Mouse (Mus musculus): ENCODE results near the gene Nrl.

The Nrl gene

DNA sequence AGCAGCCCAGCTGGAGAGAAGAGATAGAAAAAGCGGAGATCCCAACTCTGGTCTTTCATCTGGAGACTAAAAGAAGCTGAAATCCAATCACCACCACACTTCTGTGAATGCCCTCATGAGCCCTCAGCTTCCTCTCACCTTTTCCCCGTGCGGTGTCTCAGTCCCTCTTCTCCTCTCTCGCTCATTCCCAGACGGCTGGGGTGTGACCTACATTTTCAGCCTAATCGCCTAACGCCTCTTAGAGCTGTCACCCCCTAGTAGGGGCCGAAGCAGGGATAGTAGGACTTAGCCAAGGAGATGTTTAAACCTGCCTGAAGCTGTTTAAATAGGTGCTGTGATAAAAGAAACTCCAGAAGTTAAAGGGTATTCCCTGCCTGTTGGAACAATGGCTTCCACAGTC is at the start of gene Nrl:
Nrl (minus strand) TSS at position 197 of the 400 bp plus-strand sequence.
- DNase-seq, result no peak

DNA sequence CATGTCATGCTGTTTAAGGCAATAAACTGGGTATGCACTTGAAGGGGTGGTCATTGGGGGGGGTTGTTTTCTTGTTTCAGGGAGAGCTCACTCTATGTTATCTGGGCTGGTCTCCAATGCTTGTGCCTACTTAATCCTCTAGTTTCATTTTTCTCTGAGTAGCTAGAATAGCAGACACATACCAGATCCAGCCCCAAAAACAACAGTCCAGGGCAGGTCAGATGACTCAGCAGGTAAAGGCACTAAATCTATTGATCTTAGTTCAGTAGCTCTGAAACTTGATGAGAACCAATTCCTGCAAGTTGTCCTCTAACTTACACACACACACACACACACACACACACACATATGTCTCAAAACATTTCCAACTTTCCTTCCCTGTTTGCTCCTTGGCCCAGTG is 47.0 kb upstream of the Nrl start:
- no peak for DNase-seq

DNA sequence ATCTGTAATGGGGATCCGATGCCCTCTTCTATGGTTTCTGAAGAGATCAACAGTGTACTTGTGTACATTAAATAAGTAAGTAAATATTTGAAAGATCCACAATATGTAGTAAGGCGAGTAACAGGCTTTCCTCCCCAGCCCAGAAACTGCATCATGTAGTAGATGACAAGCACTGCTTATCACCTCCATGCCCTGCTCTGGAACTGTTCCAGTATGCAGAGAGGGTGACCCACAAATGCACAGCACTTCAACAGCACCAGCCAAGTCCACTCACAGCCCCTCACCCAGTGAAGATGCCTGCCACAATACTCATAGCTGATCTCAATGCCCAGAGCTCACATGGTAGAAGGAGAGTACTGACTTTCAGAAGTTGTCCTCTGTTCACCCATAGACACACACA is 45.8 kb upstream of the Nrl start:
- no peak for DNase-seq

DNA sequence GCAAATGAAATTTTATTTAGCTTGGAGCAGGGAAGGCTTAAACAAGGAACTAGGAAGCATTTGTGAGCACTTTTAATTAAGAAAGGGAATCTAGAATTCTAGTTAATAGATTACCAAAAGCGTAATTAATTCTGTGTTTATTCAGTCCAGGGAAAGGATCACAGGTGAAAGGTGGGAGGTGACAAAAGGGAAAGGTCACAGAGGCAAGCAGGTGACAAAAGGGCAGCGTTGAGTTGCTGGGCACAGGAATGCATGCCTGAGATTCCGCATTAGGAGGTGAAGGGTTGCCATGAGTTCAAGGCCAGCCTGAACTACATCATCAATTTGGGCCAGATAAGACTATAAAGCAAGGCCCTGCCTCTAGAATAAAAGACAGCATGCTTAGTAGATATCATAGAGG is 42.7 kb upstream of the Nrl start:
- DNase-seq, result no peak

DNA sequence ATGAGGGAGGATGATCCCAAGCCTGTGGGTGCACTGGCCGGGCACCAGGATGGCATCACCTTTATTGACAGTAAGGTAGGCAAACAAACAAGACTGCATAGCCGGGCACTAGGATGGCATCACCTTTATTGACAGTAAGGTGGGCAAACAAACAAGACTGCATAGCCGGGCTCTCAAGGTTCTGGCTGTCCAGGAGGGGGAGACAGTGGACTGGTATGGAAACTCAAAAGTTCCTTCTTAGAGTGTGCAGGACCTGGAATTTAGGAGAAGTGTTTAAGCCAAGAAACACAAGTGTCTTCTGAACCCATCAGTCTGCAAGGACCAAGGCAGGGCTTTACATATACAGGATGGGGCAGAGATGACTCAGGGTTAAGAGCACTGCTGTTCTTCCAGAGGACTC is 41.0 kb upstream of the Nrl start:
- DNase-seq, result no peak

DNA sequence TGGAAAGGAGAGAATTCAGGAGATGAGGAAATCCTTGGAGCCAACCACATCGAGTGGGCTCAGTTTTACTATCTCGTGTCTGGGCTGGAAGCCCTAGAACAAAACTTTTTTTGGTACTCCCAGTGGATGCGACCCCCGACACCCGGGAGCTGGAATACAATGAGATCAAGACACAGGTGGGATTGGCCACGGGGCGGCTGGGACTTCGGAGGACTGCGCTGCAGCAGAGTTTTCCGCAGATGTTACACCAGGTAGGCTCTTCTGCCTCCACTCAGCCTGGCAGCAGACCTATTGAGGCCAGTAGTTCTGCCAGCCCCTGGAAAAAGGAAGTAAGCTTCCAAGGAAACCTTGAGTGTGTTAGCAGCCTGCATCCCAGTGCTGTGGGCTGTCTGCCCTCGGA is 38.5 kb upstream of the Nrl start:
- no peak for DNase-seq

DNA sequence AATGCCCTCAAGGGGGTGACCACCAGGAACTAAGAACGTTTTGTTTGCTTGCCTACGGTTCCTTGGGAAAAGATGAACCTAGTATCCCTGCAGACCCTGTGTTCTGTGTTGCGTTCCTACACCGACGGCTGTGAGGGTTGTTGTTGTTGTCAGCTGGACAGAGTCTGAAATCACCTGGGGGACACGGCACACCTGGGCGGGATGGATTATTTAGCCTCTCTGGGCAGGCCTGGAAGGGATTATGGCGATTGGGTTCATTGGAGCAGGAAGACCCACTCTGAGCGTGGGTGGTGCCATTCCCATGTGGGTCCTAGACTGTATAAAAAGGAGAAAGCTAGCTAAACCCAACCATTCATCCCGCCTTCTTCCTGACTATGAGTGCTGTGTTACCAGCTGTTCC is 37.1 kb upstream of the Nrl start:
- no peak for DNase-seq

DNA sequence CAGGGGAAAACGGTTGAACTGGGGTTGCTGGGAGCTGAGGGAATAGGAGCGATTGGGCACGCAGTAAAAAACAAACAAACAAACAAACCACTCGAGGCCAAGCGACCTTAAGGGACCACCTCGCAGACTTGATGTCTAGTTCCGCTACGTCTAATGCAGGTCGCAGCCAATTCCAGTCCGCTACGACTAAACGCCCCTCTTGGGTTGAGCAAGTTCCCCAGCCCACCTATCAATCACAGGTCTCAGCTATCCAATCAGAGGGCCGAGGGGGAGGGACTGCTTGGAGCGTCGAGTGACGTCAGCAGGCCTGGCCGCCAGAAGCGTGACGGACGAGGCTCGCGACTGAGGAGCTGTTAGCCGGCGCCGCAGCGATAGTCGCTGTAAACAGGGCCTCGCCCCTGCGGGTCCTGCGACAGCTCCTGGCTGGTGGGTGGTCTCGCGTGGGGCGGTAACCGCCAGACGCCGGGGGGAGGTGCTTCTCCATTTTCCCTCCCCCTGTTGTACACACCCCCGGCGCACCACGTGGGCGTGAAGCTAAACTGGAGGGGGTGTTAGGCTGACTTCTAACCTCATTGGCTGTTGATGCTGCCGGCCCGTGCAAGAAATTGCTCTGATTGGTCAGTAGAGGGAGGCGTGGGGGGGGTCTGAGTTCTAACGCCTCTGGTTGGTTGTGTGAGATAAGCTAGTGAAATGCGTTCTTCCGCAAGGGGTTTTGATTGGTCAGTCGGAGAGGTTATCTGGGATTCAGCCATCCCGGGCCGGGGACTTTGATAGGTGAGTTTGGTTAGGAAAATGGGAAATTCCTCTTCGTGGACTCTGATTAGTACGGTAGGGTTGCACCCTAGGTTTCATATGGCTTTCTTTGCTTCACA is 35.7 kb upstream of the Nrl start, which contains the start of gene A730061H03Rik:
A730061H03Rik (minus strand) TSS at position 205 of the 872 bp plus-strand sequence.
- peak; percentile 98 for DNase-seq

DNA sequence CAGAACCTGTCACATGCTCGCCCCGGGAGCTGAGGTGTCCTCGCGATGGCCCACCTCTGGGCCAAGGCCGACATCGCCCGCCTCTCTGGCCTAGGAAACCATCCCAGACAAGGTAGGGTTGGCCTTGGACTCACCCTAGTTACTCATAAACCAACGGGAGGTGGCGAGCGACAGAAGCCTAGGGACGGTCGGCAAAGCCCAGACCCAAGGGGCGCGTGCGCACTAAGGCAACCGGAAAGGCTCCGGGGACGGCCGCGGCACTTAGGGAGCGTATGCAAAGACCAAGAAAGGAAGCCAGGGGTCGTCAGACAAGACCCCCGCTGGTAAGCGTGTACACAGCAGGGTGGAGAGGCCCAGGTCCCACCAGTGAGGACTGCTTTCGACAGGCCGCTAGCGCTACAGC is 35.0 kb upstream of the Nrl start, which contains the start of gene Dcaf11:
Dcaf11 (plus strand) TSS at position 208 of the 403 bp plus-strand sequence.
- DNase-seq, result peak; percentile 88 to 89

DNA sequence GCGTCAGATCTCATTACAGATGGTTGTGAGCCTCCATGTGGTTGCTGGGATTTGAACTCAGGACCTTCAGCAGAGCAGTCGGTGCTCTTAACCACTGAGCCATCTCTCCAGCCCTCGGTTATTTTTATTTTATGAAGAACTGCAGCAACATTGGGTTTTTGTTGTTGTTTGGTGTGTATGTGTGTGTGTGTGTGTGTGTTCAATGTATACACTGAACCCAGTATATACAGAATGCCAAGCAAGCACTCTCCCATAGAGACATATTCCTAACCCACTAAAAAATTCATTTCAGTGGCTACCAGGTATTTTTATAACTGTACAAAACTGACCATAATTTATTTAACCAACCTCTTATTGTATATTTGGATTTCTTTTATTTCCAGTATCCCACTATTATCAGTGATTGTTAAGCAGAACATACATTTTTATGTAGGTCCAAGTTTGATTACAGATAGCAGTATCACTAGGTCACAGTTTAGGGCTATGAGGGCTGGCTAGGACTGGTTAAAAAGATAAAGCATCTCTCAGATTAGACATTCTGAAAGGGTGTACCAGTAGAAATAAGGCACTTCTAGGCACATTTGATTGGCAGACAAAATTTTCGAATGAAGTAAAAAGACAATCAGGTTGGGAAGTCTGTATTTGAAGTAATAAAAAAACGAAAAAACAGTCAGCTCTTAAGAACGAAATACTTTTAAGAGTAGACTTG is 34.1 kb upstream of the Nrl start:
- no peak for DNase-seq

DNA sequence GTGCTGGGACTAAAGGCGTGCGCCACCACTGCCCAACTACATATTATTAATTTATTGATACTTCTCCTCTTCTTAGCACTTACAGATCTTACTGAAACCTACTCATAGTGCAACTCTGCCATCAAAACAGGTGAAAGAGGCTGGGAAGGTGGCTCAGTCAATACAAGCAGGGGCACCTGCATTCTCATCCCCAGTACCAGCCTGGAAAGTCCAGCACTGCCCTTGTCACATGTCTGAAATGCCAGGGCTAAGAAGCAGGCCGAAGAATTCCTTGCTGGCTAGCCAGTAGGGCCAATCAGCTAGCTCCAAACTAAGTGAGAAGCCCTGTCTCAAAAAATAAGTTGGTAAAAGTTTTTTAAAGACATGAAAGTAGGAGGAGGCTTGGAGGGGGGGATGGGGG is 32.8 kb upstream of the Nrl start:
- DNase-seq, result no peak

DNA sequence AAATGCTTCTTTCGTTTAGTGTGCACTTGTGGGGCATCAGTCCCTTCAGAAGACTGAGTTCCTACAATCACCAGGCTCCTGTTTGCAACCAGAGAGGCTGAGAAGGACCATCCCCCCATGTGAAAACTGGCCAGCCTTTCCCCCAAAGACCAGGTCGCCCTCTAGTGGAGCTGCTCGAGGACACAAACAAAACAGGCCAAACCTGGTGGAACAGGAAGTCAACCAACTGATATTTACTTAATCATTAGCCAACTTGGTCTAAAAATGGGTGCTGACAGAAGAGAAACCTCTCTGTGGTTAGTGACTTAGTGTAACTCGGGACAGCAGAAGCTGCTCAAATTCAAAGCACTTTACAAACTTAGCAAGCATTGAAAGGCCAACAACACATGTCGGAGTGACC is 32.2 kb upstream of the Nrl start:
- DNase-seq, result peak; percentile 86 to 87

DNA sequence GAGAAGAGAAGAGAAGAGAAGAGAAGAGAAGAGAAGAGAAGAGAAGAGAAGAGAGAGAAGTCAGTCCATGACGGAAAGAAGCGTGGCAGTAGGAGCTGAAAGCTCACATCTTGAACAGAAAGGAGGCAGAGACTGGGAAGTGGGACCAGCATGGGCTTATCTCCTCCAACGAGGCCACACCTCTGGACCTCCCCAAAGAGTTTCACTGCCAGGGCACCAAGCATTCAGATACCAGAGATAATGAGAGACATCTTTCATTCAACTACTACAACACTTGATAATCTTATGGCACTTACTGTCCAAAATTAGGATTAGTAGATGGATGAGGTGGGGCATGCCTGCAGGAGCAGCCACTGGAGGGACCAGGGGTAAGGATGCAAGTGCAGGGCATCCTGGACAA is 31.0 kb upstream of the Nrl start:
- no peak for DNase-seq

DNA sequence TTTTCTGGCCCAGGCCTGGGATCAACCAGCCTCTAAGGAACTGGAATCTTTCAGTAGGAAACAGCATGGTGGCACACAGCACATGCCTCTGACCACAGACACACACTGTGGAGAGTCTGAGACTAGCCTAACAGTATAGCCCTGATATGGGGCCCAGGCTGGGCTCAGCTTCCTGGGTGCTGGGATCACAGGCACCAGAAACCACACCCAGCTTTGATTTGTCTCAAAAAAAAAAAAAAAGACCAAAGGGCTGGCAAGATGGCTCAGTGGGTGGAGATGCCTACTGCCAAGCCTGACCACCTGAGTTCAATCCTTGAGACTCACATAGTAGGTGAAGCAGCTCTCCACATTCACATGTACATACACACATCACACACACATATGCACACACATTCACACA is 29.9 kb upstream of the Nrl start:
- DNase-seq, result no peak

DNA sequence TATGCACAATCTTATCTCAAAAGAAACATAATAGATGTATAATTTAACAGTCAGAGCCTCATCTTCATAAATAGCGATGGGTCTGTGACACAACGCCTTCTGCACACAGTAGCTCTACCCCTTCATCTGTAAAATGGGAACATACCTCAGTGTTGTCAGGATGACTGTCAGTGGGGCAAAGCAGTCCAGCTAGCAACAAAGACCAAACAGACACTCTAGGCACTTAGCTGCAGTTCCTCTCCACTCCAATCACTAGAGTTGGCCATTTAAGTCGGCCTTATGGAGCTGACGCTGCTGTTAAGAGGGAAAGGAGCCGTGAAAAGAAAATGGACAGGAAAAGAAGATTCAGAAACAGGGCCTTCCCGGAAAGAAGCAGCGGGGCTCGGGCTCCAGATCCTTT is 27.0 kb upstream of the Nrl start:
- no peak for DNase-seq

DNA sequence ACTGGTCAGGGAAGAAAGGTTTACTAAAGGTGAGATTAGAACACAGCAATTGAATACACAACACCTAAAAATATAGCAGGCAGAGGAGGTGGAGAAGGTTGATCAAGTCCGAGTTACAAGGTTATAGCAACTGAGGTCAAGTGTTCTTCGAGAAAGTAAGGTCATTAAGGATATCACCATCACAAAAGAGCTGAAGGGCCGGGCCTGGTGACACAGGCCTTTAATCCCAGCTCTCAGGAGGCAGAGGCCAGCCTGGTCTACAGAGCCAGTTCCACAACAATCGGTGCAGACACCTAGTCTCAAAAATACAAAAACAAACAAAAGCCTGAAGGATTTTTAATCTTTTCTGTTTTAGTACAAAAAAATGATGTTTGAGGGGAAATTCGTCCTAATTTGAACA is 26.6 kb upstream of the Nrl start:
- DNase-seq, result no peak

DNA sequence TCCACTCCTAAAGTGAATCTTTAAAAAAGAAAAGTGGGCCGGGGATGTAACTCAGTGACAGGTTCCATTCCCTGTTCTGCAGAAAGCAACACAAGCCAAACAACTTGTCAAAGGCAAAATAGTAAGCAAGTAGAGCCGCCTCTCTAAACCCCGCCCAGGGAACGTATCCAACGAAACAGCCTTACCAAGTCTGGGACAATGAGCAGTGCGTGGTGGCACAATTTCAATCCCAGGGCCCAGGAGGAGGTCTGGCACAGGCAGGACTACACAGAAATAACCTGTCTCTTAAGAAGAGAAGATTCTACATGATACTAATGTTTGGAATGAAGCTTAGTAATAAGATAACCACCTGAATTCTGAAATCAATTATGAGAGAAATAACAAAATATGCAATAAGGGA is 25.4 kb upstream of the Nrl start:
- no peak for DNase-seq

DNA sequence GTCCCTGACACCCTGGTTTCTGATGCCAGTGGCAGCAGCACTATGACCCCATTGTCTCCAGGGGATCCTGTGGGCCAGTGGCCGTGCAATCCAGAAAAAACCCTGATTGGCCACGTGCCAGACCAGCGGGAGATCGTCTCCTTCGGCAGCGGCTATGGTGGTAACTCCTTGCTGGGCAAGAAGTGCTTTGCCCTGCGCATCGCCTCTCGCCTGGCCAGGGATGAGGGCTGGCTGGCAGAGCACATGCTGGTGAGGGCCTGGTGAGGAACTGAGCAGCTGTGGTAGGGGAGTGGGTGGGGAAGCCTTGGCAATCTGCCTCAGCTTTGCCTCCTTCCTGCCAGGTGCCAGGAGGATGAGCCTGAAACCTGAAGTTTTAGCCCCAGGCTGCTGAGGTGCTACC is 19.6 kb upstream of the Nrl start:
- DNase-seq, result no peak

DNA sequence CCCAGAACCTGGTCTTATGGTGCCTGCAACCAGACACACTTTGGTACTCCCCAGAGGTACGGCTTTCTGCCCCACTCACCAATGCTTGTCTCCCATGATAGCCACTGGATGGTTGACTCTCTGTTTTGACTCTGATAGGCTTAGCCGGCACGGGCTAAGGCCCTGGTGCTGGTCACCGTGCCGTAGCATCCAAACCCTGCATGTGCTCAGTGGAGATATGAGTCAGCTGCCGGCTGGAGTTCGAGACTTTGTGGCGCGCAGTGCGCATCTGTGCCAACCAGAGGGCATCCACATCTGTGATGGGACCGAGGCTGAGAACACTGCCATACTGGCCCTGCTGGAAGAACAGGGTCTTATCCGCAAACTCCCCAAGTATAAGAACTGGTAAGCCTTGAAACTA is 17.5 kb upstream of the Nrl start:
- DNase-seq, result no peak

DNA sequence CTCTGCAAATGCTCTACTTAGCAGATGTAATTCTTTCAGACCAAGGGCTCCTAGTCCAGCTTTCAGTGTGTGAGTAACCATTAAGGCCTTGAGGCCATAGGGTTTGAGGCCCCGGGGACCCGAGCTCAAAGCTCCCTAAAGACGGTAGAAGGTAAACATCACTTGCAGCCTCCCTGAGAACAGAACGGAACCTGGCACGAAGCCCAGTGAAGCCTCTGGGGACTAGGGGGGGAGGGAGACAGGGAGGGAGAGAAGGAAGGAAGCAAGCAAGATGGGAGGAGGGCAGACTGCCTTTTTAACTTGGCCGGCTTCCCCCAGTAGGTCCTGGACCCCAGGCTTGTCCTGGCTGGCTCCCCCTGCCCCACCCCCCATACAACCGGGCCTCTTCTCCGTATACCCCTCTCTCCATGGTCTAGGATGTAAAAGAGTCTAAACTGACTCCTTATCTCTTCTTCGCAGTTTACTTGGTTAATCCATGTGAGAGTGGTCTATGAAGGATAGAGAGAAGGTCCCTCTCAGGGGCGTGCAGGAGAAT is 16.1 kb upstream of the Nrl start:
- peak; percentile 80 to 86 for DNase-seq

DNA sequence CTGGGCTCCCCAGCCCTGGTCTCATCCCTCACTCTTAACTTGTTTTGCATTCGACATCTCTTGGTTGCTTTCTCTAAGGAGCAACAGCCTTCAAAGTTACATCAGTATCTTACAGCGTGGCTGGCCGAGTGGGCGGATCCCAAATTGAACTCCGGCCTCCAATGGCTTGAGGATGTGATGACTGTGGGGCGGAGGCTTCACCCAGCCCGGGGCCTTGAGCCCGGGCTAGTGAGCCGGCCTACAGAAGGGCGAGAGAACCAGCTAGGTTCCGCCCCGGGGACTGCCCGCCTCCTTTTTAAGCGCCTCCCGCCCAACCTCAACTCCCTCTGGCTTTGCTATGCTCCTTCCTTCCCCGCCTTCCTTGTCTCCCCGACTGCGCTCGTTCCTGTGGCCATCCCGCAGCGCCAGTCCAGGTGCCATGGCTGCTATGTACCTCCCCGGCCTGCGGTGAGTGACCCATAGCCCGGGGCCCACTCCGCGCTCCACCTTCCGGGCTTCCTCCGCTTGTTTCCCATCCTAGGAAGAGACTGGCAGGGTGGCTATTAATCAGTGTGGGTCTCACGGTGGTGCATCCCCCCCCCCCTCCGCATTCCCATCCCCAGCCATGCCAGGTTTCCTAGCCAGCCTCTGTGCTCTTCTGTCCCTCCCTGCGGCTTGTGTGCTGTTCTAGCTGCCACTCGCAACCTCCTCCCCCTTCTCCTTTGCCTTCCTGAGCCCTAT is 15.4 kb upstream of the Nrl start, which contains the start of gene Pck2:
Pck2 (plus strand) TSS at position 200 of the 720 bp plus-strand sequence.
- peak; percentile 78 to 82 for DNase-seq

DNA sequence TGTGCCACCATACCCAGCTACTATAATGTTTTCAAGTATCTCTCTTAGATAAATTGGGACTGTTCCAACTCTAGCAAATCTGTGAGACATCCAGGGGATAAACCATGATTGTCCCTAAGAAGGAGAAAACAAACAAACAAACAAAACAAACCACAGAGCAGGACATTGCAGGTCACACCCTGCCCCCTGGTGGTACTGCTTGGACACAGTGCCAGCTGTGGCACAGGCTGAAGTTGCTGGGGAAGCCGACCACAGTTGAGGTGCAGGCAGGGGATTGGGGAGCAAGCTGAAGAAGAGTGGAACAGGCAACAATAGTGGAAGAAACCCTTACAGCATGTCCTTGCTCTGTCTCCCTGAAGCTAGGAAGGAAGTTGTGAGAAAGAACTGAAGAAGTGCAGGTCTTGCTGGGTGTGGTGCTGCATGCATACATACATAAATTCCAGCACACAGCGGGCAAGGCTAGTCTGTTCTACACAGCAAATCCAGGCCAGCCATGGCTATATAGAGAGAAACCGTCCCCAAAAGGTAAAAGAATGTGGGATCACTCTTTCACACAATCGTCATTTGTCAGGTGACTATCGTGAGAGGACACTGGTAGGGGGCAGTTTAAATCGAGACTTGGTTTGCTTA is 11.4 kb upstream of the Nrl start:
- peak; percentile 68 to 70 for DNase-seq

DNA sequence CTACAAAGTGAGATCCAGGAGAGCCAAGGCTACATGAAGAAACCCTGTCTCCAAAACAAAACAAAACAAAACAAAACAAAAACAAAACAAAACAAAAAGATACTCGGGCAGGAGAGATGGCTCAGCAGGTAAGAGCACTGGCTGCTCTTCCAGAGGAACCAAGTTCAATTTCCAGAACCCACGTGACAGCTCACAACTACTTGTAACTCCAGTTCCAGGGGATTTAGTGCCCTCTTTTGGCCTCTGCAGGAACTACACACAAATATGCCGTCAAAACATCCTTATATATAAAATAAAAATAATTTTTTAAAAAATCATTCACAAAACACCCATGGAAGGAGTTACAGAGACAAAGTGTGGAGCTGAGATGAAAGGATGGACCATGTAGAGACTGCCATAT is 3.2 kb upstream of the Nrl start:
- peak; percentile 59 to 60 for DNase-seq
